Mouse (Mus musculus) thymus, adult 2 months (tissue): Measurements from ENCODE around the gene Gm20388.

Experiments used
- CTCF ChIP-seq: fragments of 200-500 bp; IDR thresholded peaks from 2 replicates; pipeline ENCODE4 v1.5.1; 2012; ENCODE audit warnings: mild to moderate bottlenecking, control low read depth, low read length, moderate library complexity, borderline replicate concordance; ENCODE audit not compliant: control insufficient read depth, poor library complexity, insufficient read depth; ENCODE audit errors: extremely low read depth
- POLR2A ChIP-seq: fragments of 200-500 bp; IDR thresholded peaks from 2 replicates; pipeline ENCODE4 v1.6.1; 2012; ENCODE audit warnings: mild to moderate bottlenecking, low read length, control low read depth, moderate library complexity; ENCODE audit not compliant: control insufficient read depth, poor library complexity, insufficient read depth; ENCODE audit errors: extremely low read depth

DNA sequence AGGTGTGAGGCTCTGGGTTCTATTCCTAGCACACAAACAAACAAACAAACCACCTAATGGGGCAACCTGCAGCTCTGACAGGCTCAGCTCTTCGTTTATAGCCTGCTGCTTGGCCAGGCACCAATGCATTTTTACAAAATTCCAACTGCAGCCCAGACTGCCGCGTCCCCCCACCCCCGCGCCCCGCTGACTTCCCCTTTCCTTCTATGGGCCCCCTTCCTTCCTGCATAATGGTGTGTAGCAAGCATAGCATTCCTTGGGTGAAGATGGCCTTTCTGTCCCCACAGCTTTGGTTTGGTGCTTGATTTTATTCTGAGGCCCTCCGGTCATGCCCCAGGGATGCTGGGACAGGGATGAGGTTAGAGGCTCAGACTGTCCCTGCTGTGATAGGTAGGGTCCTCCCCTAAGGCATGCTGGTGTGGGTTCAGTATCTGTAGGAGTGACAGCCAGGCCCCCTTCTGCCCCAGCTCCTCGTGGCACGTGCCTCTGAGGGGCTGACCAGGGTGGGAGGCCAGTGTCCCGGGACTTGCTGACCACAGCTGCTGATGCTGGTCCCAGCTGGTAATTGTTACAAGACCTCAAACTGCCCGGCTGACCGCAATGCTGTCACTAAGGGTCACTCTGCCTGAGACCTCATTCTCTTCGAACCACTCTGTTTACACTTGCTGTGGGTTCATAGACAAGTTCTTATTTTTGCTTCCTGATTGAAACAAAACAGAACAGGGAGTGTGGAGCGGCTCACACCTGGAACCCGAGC lies 103.8 kb downstream of the Gm20388 start:
- TF ChIP-seq POLR2A, result no peak
- TF ChIP-seq CTCF, result no peak
